Mouse (Mus musculus) embryo, embryonic 9.5 days (tissue): Measurements from ENCODE around the gene Fthl17c.
"Not testable (repeated sequence)": the region's sequence is repeated elsewhere in the genome, so short reads cannot be mapped to it uniquely, and the experiment has no call there.

Experiments
- DNase-seq: peaks from one replicate; pipeline ENCODE4 v3.0.0-alpha.2; 2017; ENCODE audit errors: extremely low spot score

The Fthl17c gene

GRCm38 (mm10) chrX:8976459-8976858, at the start of gene Fthl17c:
Gene Fthl17c (minus strand): TSS chrX:8976559.
- DNase-seq, result not testable (repeated sequence)

DNA sequence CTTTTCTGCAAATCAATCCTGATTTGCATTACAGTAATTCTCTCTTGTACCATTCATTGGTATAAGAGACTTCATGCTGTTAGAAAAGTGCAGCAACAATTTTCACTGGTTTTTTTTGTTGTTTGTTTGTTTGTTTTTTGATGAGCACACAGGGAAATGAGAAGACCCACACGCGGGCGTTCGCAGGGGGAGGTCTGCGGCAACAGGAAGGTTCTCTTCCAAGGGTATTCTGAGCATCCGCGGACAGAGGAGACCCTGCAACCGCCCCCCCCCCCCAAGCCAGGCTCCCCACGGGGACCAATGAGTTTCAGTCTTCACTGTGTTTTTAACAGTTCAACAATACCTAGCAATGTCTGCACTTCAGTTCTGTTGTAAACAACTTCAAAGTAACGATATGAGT, 43.1 kb upstream of the Fthl17c start:
- no peak for DNase-seq

DNA sequence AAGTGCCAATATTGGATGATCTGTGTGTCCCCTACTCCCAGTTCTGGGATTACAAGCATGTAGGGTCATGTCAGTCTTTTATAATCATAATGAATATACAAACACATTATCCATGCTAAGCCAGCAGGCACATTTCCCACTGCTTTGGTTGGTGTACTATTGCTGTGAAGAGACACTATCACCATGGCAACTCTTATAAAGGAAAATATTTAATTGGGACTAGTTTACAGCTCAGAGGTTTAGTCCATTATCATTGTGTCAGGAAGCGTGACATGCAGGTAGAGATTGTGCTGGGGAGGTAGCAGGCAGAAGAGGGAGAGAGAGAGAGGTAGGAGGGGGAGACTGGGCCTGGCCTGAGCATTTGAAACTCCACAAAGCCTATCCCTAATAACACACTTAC, 39.7 kb upstream of the Fthl17c start:
- DNase-seq, result no peak

- DNase-seq, result not testable (repeated sequence)
Observed at GRCm38 (mm10) chrX:8986655-8987054, 10.3 kb upstream of the Fthl17c start, which contains the start of gene Fthl17d. Gene Fthl17d (minus strand): TSS chrX:8986755.

- not testable (repeated sequence) for DNase-seq
Observed at GRCm38 (mm10) chrX:8964618-8965017, 11.7 kb downstream of the Fthl17c start.

DNA sequence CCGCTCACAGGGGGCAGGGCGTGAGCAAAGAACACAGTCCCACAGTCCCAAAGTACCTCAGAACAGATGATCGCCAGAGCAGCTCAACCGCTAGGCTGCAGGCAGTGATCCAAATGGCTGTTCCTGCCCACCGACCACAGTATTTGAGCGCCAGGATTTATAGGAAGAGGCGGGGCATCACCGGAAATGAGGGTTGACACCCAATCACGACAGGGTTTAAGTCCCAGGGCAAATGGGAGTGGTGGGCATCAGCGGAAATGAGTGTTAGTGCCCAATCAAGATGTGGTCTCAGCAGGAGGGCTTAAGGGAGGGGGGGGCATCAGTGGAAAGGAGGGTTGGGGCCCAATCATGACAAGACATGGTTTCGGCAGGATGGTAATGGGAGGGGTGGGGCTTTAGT, 13.5 kb downstream of the Fthl17c start, which contains the start of gene Fthl17b:
TSS of gene Fthl17b (minus strand) at position 101 of the 400 bp plus-strand sequence.
- DNase-seq, result not testable (repeated sequence)

GRCm38 (mm10) chrX:8948130-8948805, 28.1 kb downstream of the Fthl17c start:
- DNase-seq, result peak; percentile 71

DNA sequence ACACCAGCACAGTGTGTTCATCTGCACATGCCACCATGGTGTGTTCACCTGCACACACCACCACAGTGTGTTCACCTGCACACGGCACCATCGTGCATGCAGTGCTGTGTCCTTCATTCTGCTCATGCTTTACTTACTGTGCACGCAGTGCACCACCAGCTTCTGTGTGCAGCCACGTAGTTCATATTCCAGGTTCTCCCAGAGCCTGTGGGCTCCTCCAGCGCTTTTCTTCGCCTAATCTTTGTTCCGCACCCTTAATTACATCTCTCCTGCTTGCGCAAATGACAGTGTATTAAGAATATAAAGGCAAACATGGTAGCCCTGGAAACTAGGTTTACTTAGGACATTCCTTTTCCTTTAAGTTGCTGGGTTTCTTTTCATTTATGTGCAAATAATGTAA, 32.3 kb downstream of the Fthl17c start:
- no peak for DNase-seq

DNA sequence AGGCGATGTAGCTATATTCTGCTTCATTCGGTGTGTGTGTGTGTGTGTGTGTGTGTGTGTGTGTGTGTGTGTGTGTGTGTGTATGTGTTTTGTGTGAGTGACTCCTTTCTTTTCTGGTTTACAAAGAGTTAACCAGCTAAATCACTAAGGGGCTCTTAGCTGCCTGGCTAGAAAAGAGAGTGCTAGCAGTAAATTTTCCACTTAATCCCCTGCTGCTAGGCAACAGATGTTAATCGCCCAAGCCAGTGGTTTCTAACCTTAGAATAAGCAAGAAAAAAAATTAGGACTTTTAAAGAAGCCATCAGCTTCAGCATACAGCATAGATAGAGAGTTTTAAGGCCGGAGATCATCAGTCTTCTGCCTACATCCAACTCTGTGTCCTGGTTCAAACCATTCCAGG, 49.1 kb downstream of the Fthl17c start:
- DNase-seq, result no peak
